Mouse (Mus musculus): ENCODE measurements around the gene Nxnl1.
A peak's percentile ranks its signal among the peaks of the same experiment; 100 is the strongest.

- TF ChIP-seq POLR2A (IDR thresholded peaks at IDR 0.05; ENCODE audit: borderline replicate concordance, control insufficient read depth, low read depth, low read length) (peak; percentile 88; the same call in 1 of the 2 replicates), CTCF (IDR thresholded peaks at IDR 0.05; ENCODE audit: control insufficient read depth, insufficient read depth, low read length) (no peak)
Observed at GRCm38 (mm10) chr8:71591471-71592373, 25.3 kb upstream of the Nxnl1 start, which contains the start of gene Pgls.

All from bone marrow, adult 2 months (tissue).